Mouse (Mus musculus): ENCODE measurements at regions not wholly inside any gene's neighbourhood (a gene's known extent, or its start where the extent isn't known, plus 50 kb on each side); places are given as distances from the start of the nearest gene placed in this dataset.

DNA sequence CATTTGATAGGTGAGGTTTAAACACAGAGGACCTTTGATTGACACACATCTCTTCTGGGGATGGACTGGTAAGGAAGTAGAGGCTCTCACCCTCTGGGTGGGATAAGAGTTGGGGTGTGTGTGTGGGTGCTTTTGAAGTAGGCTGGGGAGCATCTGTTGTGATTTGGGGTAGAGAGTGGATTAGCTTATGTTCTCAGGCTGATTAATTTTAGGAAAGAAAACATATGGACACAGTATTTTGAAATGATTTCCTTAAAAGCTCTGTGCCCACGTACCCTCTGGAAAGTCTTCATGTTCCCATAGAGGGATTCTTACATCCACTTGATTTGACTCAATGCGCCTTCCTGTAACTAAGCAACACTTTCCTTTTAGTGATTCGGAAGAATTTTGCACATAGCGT lies 89.4 kb downstream of the Zfp281 start:
- intact Hi-C loops (cut with DNase I) = no loop called here
- no peak for DNase-seq

DNA sequence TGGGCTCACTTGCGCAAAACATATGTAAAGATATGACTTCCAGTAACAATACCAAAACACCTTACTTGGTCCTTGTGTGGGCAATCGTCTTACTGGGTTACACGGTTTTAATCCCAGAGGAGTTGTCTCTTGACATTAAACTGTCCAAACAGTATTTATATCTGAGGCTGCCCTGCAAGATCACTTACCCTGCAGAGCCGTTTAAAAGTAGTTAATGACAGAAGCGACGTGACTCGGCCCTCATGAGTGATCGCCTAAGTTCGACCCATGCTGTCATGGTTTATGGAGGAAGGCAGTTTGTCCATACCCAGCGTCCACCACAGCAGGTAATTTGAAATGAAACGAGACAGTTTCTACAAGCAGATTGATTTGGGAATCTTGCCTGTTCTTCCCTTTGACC lies 90.3 kb downstream of the Zfp281 start:
- no peak for DNase-seq
- intact Hi-C loops (cut with DNase I) = no loop called here

DNA sequence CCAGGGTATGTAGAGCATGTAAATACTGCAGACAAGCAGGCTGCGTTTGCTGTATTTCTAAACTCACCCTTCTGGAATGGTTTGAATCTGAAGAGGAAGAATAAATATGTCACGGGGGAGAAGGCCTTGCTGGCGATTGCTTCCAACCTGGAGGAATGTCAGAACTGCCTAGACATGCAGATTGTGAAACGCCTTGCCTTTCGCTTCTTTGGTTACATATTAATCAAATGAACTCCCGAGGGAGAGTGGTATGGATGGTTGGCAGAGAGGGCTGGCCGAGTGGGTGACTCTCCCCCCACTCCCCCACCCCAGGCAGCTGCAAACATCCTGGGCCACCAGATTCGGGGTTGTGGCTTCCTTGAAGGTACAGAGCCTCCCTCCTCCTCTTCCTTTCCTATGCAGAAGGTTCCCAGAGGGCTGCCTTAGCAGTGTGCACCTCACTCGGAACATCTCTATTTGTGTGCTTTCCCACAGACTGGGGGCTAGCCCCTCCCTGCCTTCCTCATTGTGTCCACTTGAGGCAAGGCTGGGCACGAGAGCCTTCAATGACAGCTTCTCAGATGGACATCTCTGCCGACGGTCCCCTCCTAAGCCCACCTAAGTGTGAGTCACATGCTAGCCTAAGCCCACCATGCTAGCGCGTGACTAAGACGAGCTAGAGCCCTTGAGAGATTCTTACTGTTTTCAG lies 93.3 kb downstream of the Zfp281 start:
- no peak for DNase-seq
- intact Hi-C loops (cut with DNase I) = no loop called here

DNA sequence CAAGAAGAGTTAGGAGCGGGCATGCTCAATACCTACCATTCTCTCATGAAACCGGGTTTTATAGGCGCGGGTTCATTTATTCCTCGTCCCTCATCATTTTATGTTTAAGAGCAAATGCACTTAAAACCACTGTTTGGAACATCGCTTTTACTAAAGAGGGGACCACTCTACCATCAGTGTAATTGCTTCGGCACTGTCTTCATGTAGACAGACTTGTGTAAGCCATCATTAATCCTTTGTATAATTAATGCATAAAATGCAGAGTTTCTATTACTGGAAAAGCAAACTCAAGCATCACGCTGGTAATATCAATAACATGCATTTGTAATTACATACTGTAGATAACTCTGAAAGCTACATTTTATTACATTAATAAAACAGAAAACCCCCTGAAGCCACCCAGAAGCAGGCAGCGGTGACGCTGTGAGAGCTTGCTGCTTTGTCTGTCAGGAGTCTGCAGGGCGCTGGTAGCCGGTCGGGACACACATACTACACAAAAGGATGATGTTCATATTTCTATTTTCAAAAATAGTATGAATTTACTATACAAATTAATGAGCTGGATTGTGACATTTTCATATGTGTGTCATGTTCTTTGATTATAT lies 99.2 kb downstream of the Zfp281 start:
- intact Hi-C loops (cut with DNase I) = no loop called here
- no peak for DNase-seq

DNA sequence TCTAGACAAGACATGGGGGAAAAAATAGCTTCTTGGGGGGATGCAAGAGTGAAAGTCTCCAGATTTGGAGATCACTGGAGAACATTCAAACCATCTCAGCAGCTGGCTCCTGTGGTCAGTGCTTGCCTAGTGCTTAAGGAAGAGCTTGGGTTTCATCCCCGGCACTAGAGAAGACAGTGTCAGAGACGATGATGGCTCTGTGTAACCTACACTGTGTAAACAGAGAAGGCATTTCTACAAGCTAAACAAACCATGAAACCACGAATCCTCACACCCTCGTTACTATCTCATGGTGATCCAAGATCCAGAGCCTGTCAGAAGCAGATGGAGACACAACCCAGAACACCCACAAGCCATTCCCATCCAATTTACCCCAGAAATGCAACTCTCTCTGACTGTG lies 100.5 kb downstream of the Zfp281 start:
- intact Hi-C loops (cut with DNase I) = loop anchor here (5.0 kb wide), 3 partner anchors 98 to 502 kb away; no protein-coding TSS in a partner anchor
- no peak for DNase-seq

DNA sequence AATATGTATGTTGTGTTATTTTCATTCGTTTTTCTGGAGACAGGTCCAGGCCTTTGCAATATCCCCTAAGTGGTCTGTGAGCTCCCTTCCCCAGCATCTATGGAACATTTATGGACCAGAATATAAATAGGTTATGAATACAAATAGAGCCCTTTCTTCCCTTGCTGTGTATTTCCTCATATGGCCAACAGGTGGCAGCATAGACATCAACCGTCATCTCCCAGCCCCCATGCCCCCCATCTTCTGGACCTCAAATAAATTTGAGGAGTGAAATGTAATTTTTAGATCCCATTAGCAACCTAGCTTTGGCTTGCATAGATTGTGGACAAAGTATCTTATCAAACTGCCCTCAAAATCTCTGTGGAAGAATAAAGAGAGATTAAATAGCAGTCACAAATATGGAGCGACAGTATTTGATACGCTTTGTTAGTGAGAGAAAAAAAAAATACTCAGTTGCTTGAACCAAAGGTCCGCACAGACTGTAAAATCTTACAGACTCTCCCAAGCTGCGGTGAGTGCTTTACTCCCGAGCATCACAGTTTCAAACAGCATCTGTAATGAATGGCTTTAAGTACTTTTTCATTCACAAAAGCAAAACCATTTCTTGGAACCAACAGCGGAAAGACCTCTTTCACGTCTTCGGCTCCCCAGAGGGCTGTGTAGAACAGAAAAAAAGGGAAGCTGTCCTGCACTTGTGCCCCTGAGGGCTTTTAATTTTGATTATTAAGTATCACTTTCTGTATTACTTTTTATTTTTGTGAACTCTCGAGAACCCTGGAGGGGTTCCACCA lies 101.6 kb downstream of the Zfp281 start:
- intact Hi-C loops (cut with DNase I) = loop anchor here (5.0 kb wide), 3 partner anchors 99 to 501 kb away; no protein-coding TSS in a partner anchor
- peak; percentile 19 to 37 for DNase-seq

DNA sequence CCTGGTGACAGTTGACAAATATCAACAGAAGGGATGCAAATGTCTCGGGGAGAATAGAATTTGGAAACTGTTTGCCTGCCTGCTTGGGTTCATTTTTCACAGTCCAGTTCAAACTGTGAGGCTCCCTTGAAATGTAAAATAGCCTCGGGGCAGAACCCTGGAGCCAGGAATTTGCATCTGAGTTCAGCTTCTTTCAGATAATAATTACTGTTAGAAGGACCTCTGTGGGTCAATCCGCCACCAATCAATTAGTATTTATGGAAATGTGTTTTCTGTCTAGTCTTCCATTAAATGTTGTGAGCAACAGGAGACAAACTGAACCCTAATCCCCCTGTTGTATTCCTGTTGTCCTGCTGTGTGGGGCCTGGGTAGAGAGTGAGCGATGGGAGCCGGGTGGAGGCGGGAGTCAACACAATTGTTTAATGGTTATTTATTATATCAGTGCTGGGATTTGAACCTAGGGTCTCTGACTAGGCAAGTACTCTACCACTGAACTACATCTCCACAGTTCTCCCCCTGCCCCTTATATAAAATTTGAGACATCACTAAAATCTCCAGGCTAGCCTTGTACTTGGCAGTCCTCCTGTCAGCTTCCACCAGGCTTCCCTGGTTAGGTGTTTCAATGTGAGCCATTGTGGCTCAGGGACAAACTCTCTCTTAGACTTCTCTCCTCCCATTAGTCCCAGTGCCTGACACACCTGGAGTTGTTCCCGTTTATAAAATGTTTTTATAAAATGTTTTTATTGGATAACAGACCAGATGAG lies 103.3 kb downstream of the Zfp281 start:
- no peak for DNase-seq
- intact Hi-C loops (cut with DNase I) = loop anchor here (5.0 kb wide), 3 partner anchors 101 to 499 kb away; no protein-coding TSS in a partner anchor

DNA sequence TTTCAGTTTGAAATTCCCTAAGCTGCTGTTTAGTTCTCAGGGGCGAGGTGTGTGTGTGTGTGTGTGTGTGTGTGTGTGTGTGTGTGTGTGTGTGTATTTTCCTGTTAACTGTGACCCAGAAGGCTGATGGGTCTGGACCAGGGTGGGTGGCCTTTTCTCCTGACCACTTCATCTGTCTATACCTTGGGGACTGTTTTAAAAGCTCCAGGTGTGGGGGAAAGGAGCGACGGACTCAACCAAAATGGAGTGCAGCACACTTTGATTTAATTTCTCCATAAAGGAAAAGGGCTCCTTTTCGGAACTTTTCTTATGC lies 103.9 kb downstream of the Zfp281 start:
- no peak for DNase-seq
- intact Hi-C loops (cut with DNase I) = loop anchor here (5.0 kb wide), 3 partner anchors 101 to 499 kb away; no protein-coding TSS in a partner anchor

DNA sequence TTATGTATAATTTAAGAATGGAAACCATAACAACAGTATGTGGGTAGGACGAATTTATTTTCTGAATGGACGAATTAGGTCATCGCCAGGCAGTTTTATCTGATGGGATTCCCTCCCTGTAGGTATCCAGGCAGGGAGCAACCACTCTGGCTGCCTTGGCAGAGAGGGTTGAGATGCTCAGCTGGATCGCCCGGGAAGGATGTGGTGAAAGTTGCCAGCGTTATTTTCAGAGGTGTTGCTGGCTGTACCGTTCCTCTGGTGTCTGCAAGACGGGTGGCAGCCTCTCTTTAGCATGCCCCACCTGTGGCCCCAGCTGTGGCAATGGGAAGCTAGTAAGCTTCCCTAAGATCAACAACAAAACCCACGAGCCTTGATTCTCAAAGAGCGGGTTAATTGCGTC lies 105.9 kb downstream of the Zfp281 start:
- DNase-seq = no peak
- intact Hi-C loops (cut with DNase I) = no loop called here

DNA sequence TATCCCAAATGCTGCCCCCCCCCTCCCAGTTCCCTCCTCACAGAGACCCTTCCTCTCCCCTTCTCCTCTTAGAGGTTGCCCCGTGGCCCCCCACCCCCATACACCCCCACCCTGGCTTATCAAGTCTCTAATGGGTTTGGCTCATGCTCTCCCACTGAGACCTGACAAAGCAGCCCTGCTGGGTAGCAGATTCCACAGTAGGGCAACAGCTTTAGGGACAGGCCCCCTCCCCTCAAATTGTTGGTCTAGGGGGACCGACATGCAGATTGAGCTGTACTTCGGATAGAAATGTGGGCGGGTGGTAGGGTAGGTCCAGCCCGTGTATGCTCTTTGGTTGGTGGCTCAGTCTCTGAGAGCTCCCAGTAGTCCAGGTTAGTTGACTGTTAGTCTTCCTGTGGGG lies 113.3 kb downstream of the Zfp281 start:
- no peak for DNase-seq
- intact Hi-C loops (cut with DNase I) = no loop called here

DNA sequence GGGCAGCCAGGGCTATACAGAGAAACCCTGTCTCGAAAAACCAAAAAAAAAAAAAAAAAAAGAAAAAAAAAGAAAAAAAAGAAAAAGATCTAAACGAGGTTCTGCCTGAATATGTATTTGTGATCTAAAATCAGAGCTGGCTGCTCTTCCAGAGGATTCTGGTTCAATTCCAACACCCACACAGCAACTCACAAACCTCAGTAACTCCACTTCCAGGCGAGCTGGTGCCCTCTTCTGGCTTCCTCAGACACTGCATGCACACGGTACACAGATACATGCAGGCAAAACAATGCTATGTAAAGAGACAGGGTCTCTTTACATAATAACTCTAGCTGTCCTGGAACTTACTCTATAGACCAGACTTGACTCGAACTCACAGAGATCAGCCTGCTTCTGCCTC lies 114.8 kb downstream of the Zfp281 start:
- DNase-seq = peak; percentile 45 to 68
- intact Hi-C loops (cut with DNase I) = loop anchor here (1.0 kb wide), 1 partner anchor 188 kb away; no protein-coding TSS in a partner anchor

DNA sequence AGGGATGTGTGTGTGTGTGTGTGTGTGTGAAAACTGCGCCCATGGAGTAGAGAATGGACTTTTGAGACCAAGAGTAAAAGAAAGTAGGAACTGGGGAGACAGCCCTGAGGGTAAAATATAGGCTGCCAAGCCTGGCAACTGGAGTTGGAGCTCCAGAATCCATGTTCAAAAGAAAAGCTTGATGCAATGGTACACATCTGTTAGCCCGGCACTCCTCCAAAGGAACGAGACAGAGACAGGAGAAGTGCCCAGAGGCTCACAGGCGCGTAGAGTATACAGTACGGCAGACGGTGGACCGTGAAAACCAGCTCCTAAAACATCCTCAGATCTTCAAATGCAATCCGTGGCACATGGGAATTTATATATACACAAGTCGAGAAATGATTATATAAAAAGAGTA lies 116.4 kb downstream of the Zfp281 start:
- intact Hi-C loops (cut with DNase I) = no loop called here

DNA sequence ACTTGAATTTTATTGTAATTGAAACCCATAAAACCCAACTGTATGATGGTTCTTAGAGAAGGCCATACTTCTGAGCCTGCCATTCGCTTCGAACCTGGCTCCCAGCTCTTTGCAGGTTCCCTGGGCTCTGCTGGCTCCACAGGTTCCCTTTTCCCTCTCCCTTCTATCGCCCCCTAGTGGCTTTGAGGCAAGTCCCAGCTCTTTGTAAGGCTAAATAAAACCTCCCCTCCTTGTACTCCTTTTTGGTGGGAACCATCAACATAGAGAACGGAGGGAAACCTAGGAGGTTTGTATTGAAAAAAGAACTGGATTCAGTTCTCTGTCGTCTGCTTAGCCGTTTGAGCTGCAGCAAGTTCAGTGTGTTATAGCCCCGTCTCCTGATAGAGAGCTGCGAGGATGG lies 124.5 kb downstream of the Zfp281 start:
- DNase-seq = peak; percentile 21 to 34
- intact Hi-C loops (cut with DNase I) = loop anchor here (1.0 kb wide), 1 partner anchor 198 kb away; no protein-coding TSS in a partner anchor

More for the DNA sequence above, 116.4 kb downstream of the Zfp281 start:
- DNase-seq = no peak

DNA sequence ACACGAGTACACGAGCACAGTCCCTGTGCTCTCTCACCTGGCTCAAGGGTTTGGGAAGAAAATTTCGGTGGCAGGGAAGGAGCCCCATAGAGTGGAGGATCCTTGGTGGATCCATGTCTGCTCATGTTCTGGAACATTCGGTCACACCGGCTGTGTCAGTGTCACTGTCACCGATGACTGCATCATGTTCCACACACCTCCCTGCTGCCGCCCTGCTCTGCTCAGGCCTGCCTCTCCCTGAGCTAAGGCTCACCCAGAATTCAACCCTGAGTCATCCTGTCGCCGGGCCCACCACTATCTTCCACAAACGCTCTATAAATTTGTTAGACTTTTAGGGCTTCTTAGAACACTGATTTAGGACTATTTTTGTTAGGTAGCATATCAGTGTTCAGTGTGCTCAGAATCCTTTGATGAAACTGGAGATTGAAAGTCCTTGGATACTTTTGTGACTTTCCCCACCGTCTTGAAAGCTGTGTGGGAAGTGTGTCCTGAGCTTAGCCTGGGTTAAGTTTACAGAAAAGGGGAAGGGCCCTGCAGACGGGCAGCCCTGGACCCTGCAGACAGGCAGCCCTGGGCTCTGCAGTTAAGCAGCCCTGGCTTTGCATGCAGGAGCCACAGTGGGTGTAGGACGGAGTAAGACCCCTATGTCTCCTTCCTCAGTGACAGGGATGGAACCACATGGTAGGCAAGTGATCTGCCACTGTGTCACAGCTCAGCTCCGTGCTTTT lies 126.9 kb downstream of the Zfp281 start:
- intact Hi-C loops (cut with DNase I) = no loop called here
- no peak for DNase-seq

DNA sequence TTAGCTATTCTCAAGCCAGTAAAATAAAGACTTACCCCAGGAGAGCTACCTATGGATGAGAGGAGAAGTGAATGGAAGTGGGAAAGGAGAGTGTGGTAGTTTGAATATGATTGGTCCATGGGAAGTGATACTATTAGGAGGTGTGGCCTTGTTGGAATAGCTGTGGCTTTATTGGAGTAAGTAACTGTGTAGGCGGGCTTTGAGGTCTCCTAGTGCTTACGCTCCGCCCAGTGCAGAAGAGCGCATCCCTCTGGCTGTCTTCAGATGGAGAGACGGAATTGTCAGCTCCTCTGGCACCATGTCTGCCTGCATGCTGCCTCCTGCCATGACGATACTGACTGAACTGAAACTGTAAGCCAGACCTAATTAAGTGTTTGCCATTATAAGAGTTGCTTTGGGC lies 129.6 kb downstream of the Zfp281 start:
- intact Hi-C loops (cut with DNase I) = no loop called here
- DNase-seq = no peak

DNA sequence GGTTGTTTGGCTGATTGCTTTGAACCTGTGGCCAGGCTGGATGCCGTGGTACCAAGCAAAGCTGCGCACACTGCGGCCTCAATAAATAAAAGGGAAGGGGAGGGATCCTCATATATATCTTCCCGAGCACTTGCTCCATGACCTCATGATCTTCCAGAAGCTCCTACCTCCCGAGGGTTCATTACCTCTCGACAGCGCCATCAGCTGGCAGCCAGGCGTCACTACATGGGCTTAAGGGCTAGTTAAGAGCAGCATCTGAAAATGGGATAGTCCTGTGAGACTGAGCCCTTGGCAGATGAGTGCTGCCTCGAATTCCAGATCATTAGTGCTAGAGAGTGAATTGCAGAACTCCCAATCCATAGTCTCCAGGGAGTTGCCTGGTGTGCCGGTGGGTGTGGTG lies 134.0 kb downstream of the Zfp281 start:
- DNase-seq = no peak
- intact Hi-C loops (cut with DNase I) = no loop called here

DNA sequence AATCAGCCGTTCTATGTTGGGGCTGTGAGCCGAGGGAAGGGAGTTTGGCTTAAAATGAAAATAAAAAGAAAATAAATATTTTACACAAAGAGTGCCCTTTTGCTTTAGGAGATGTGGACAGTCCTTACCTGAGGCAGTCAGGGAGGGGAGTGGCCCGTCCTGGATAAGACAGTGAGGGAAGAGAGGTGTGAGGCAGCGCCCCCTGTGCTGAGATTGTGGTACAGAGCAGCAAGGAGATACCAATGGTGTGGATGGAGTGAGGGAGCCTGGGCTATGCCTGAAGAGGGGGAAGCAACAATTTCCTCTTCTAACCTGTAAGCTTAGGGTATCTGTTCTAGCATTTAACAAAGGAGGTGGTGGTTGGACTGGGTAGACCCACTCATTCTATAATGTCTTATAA lies 134.5 kb downstream of the Zfp281 start:
- intact Hi-C loops (cut with DNase I) = no loop called here
- no peak for DNase-seq

DNA sequence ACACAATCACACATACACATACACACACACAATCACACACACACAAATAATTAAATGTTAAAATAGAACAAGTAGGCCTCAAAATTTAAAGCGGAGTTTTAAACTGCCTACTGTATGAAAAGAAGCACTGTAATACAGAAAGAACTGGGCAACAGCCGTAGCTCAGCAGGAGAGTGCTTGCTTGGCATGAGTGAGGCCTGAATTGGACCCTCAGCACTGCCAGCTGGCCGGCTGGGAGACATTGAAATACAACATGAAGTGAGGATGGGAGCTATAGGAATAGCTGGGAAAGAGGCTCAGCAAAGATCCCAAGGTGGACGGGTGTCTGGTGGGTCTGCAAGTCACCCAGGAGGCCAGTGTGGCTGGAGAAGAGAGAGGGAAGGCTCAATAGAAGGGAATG lies 136.8 kb downstream of the Zfp281 start:
- intact Hi-C loops (cut with DNase I) = no loop called here
- DNase-seq = no peak

DNA sequence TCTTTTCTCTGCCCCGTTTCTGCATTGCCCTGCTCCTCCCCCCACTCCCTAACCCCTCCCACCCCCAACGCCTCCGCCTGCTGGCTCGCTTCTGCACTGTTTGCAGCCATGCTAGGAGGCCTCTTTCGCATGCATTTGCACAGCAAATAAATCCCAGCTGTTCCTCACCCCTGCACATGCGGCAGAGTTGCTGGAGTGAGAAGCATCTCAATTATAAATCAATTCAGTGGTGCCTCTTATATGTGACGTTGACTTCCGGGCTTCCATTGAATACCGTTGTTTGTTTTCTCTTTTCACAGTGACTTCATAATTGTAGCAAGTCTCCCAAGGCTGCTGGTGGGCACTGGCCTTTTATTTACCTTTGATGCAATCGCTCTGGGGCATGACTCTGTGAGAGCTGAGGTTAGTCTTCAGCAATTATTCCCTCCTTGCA lies 144.3 kb downstream of the Zfp281 start:
- intact Hi-C loops (cut with DNase I) = no loop called here
- DNase-seq = no peak

DNA sequence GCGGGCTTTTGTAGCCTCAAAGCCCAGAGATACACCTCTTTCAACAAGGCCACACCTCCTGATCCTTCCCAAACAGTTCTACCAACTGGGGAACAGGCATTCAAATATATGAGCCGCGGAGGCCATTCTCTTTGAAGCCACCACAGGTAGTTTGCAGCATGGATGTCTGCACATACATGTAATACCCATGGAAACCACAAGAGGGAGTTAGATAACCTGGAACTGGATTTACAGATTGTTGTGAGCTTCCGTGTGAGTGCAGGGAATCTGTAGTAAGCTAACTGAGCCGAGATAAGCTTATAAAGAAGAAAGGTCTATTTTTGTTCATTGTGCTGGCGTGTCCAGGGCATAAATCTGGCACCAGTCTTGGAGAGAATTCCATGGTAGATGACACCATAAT lies 149.0 kb downstream of the Zfp281 start:
- intact Hi-C loops (cut with DNase I) = loop anchor here (5.0 kb wide), 2 partner anchors 174 to 344 kb away; no protein-coding TSS in a partner anchor
- DNase-seq = no peak
